Mouse (Mus musculus) stomach, postnatal 0 days (tissue): ENCODE data around the gene Timm17a.

Source experiments
- CTCF ChIP-seq: IDR thresholded peaks from 2 replicates; pipeline ENCODE4 v1.5.1; 2016; ENCODE audit warnings: antibody characterized with exemption, low read depth, mild to moderate bottlenecking, moderate library complexity
- EP300 ChIP-seq: optimal IDR thresholded peaks from 2 replicates; pipeline ENCODE3; 2016; ENCODE audit warnings: antibody characterized with exemption

DNA sequence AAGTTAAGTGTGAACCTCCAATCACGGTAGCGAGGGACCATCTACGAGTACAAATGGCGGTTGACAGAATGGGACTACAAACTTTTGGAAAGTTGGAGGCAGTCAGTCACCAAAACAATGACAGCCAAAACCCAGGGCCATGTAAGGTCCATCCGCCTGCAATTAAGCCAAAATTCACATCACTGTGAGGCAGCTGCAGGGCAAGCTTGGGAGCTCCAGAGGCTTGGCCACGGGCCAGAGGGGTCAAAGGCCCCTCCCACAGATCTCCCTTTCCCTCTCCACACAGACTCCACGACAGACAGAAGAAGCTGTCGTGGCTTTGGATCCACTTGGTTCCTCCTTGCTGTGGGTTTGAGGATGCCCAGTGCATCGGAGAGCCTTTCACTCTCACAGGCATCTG, 50.3 kb downstream of the Timm17a start:
- TF ChIP-seq CTCF (no peak), EP300 (no peak)
